Mouse (Mus musculus): ENCODE data around the gene Pik3r1. TPM values are rescaled to one million over a fixed set of nuclear protein-coding genes. Genes with fewer than 3 reads are reported as not detected.

Pik3r1 gene
- polyA plus RNA-seq, 1 experiment, result 39.7 TPM

- no peak for DNase-seq (ENCODE audit: low read depth)
- TF ChIP-seq POLR2A (IDR thresholded peaks at IDR 0.05; ENCODE audit: borderline replicate concordance, extremely low read depth, insufficient read depth, insufficient read length, poor library complexity, severe bottlenecking), result no peak
- TF ChIP-seq CTCF (IDR thresholded peaks at IDR 0.05; ENCODE audit: borderline replicate concordance, extremely low read depth, insufficient read depth, insufficient read length), result no peak
Measured at GRCm38 (mm10) chr13:101662900-101663299, 105.1 kb downstream of the Pik3r1 start.

DNA sequence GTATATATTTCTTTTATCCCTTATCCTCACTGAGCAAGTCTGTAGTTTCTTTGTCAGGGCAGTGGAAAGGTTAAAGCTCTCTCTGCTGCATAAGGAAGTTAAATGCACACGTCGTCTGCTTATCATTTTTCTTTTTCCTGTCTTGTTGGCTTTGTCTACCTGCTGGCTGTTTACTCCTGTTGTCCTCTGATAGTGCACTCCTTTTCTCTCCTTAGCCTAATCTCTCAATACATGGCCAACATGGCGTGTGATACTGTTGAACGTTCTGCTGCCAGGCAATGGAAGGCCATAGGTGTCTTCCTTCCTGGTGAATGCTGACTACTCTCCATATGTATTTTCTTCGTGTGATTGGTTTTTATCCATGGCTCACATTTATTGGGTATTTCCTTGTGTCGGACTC is 106.5 kb downstream of the Pik3r1 start:
- DNase-seq (ENCODE audit: low read depth), result no peak

DNA sequence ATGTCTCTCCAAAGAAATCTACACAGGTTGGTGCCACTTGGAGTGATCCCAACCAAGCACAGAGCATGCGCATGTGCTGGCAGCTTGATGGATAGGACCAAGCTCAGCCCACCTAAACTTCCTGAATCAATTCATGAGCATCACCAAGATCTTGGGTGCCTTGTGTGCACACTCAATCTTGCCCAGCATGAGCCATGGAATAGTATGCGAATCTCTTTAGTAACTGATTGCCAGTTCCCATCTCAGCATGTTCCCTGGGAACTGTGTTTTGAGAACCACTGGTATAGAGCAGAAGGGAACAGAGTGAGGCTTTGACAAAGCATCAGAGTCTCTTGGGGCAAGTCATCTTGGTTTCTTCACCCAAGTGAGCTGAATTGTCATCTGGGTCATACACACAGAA is 107.8 kb downstream of the Pik3r1 start:
- DNase-seq (ENCODE audit: low read depth), result no peak
- TF ChIP-seq CTCF (IDR thresholded peaks at IDR 0.05; ENCODE audit: borderline replicate concordance, extremely low read depth, insufficient read depth, insufficient read length), result no peak
- no peak for TF ChIP-seq POLR2A (IDR thresholded peaks at IDR 0.05; ENCODE audit: borderline replicate concordance, extremely low read depth, insufficient read depth, insufficient read length, poor library complexity, severe bottlenecking)

More for the DNA sequence above, 106.5 kb downstream of the Pik3r1 start:
- no peak for TF ChIP-seq POLR2A (IDR thresholded peaks at IDR 0.05; ENCODE audit: borderline replicate concordance, extremely low read depth, insufficient read depth, insufficient read length, poor library complexity, severe bottlenecking)
- TF ChIP-seq CTCF (IDR thresholded peaks at IDR 0.05; ENCODE audit: borderline replicate concordance, extremely low read depth, insufficient read depth, insufficient read length), result no peak

DNA sequence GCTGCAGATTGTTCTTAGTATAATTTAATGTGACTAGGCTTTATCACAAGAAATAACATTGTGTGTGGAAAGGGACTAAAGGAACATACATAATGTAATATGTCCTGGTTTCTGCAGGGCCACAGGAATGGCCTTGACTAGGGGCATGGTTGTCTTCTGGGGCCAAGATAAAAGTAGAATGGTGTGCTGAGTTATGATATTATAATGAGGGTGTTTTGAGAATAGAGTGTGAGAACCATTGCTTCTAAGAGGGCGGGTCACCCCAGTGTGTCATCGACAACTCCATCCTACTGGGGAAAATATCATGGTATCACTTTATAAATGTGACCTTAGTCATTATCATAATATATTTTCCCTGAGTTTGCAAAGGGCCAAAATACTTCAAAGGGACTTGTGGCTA is 115.9 kb downstream of the Pik3r1 start:
- no peak for DNase-seq (ENCODE audit: low read depth)
- TF ChIP-seq CTCF (IDR thresholded peaks at IDR 0.05; ENCODE audit: borderline replicate concordance, extremely low read depth, insufficient read depth, insufficient read length) (no peak), POLR2A (IDR thresholded peaks at IDR 0.05; ENCODE audit: borderline replicate concordance, extremely low read depth, insufficient read depth, insufficient read length, poor library complexity, severe bottlenecking) (no peak)

DNA sequence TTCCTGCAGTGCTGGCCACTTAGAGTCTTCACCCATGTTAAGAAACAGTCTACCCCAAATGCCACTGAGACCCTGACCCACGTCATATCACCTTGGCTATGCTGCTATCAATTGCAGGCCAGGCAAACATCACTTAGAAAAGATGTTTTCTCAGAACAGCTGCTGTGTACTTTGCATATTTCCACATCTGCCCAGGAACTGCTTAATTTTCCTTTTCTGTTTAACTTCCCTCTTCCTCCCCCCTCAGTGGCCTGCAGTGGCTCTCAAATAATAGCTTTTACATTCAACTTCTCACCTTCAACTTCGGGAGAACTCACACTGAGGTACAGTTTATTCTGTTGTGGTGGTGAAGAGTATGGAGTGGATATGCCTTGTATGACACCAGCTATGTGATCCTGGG is 126.4 kb downstream of the Pik3r1 start:
- TF ChIP-seq CTCF (IDR thresholded peaks at IDR 0.05; ENCODE audit: borderline replicate concordance, extremely low read depth, insufficient read depth, insufficient read length), result no peak
- TF ChIP-seq POLR2A (IDR thresholded peaks at IDR 0.05; ENCODE audit: borderline replicate concordance, extremely low read depth, insufficient read depth, insufficient read length, poor library complexity, severe bottlenecking), result no peak

GRCm38 (mm10) chr13:101635837-101636236 is 132.2 kb downstream of the Pik3r1 start:
- TF ChIP-seq CTCF (IDR thresholded peaks at IDR 0.05; ENCODE audit: borderline replicate concordance, extremely low read depth, insufficient read depth, insufficient read length) (no peak), POLR2A (IDR thresholded peaks at IDR 0.05; ENCODE audit: borderline replicate concordance, extremely low read depth, insufficient read depth, insufficient read length, poor library complexity, severe bottlenecking) (no peak)
- DNase-seq (ENCODE audit: low read depth), result no peak

More for the DNA sequence above, 126.4 kb downstream of the Pik3r1 start:
- DNase-seq (ENCODE audit: low read depth), result no peak

DNA sequence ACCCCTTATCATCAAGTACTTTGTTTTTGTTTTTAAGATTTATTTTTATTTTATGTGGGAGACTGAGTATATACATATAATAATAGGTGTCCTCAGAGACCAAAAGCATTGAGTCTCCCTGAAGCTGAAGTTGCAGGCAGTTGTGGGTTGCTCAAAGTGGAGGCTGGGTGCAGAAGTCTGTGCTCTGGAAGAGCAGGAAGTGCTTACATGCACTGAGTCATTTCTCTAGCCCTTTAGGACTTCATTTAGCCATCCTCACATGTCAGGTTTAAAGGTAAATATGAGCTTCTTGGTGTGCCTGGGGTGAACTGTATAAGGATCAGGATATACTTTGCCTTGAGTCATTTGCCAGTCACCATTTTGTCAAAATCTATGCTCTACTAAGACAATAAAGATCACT is 133.6 kb downstream of the Pik3r1 start:
- DNase-seq (ENCODE audit: low read depth), result no peak

DNA sequence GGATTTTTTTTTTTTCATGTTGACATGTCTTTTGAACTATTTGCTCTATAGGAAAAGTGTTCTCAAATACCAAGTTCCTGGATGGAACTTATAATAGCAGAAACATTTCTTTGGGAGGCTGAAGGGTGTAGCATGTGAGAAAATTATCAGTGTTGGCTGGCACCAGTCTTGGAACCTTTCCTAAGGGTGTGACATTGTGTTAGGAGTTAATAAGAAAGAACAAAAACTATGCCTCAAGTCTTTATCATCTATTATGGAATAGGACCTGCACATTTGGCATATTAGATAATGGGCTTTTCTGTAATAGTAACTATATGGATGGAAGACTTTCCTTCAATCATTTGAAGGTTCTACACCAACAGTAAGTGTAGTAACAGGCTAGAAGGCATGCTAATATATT is 134.4 kb downstream of the Pik3r1 start:
- no peak for TF ChIP-seq CTCF (IDR thresholded peaks at IDR 0.05; ENCODE audit: borderline replicate concordance, extremely low read depth, insufficient read depth, insufficient read length)
- TF ChIP-seq POLR2A (IDR thresholded peaks at IDR 0.05; ENCODE audit: borderline replicate concordance, extremely low read depth, insufficient read depth, insufficient read length, poor library complexity, severe bottlenecking), result no peak
- no peak for DNase-seq (ENCODE audit: low read depth)

More for the DNA sequence above, 133.6 kb downstream of the Pik3r1 start:
- TF ChIP-seq POLR2A (IDR thresholded peaks at IDR 0.05; ENCODE audit: borderline replicate concordance, extremely low read depth, insufficient read depth, insufficient read length, poor library complexity, severe bottlenecking) (no peak), CTCF (IDR thresholded peaks at IDR 0.05; ENCODE audit: borderline replicate concordance, extremely low read depth, insufficient read depth, insufficient read length) (no peak)

GRCm38 (mm10) chr13:101632771-101633170 is 135.2 kb downstream of the Pik3r1 start:
- no peak for TF ChIP-seq POLR2A (IDR thresholded peaks at IDR 0.05; ENCODE audit: borderline replicate concordance, extremely low read depth, insufficient read depth, insufficient read length, poor library complexity, severe bottlenecking)
- TF ChIP-seq CTCF (IDR thresholded peaks at IDR 0.05; ENCODE audit: borderline replicate concordance, extremely low read depth, insufficient read depth, insufficient read length), result no peak
- no peak for DNase-seq (ENCODE audit: low read depth)

DNA sequence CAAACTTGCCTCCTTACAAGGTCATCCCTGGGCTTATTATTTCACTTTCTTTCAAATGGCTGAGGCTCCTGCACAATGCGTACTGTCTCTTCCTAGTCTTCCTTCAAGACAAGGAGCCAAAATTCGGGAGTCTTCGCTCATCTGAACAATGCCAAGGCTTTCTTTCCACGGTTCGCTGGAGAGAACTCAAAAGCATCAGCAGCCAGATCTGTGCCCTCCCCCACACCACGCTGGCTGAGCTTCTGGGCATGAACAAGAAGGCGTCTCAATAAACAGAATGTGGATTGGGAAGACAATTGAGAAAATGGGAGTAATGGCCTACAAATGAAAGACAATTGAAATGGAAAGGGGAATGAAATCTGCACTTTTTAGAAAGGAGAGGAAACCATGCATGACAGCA is 136.5 kb downstream of the Pik3r1 start:
- TF ChIP-seq POLR2A (IDR thresholded peaks at IDR 0.05; ENCODE audit: borderline replicate concordance, extremely low read depth, insufficient read depth, insufficient read length, poor library complexity, severe bottlenecking) (no peak), CTCF (IDR thresholded peaks at IDR 0.05; ENCODE audit: borderline replicate concordance, extremely low read depth, insufficient read depth, insufficient read length) (no peak)
- peak; percentile 46 for DNase-seq (ENCODE audit: low read depth)

All from brain, embryonic 14.5 days (tissue).